Mouse (Mus musculus) embryonic fibroblast, embryonic 13.5 days (primary cell): ENCODE data around the gene Rbbp8nl. TPM values are rescaled to one million over a fixed set of nuclear protein-coding genes. Genes with fewer than 3 reads are reported as not detected.

ENCODE experiments used
- H3K27ac ChIP-seq: 2 replicates; pipeline ENCODE4 v1.5.1; 2012; ENCODE audit warnings: low read length, control low read depth, inconsistent platforms; ENCODE audit not compliant: insufficient read depth
- H3K4me1 ChIP-seq: 2 replicates; pipeline ENCODE4 v1.6.1; 2011; ENCODE audit warnings: low read length; ENCODE audit not compliant: control insufficient read depth, insufficient read depth
- H3K4me3 ChIP-seq: 2 replicates; pipeline ENCODE4 v1.5.1; 2011; ENCODE audit warnings: mild to moderate bottlenecking, control low read depth, low read length; ENCODE audit not compliant: insufficient read depth
- CTCF ChIP-seq: IDR thresholded peaks from 2 replicates; pipeline ENCODE4 v1.5.1; 2011; ENCODE audit warnings: mild to moderate bottlenecking, control low read depth, low read length, moderate library complexity, borderline replicate concordance; ENCODE audit not compliant: insufficient read depth
- POLR2A ChIP-seq: IDR thresholded peaks from 2 replicates; pipeline ENCODE4 v1.6.1; 2011; ENCODE audit warnings: low read depth, mild to moderate bottlenecking, control low read depth, low read length, moderate library complexity
- polyA plus RNA-seq: library from polyadenylated mRNA; stranded (reverse); fragments of >200 nt; gene quantifications from 2 replicates; pipeline ENCODE4 v1.2.4, GENCODE M21; 2011; ENCODE audit warnings: low read depth; ENCODE audit not compliant: missing spikeins, insufficient read length

The Rbbp8nl gene
- polyA plus RNA-seq, 1 experiment: not detected

- no peak overlapping the region for H3K4me3 ChIP-seq
- no peak overlapping the region for H3K27ac ChIP-seq
- H3K4me1 ChIP-seq: no peaks in the 10 kb centered on the region
- TF ChIP-seq POLR2A (no peak), CTCF (no peak)
Measured at GRCm38 (mm10) chr2:180292026-180292425, 2.3 kb upstream of the Rbbp8nl start.

- no peak overlapping the region for H3K27ac ChIP-seq
Measured at GRCm38 (mm10) chr2:180291566-180291965, 1.9 kb upstream of the Rbbp8nl start.

GRCm38 (mm10) chr2:180290503-180290902, 824 bp upstream of the Rbbp8nl start:
- TF ChIP-seq CTCF (no peak), POLR2A (no peak)
- no peak overlapping the region for H3K4me3 ChIP-seq
- H3K27ac ChIP-seq: no peak overlapping the region
- H3K4me1 ChIP-seq: no peaks in the 10 kb centered on the region

More at GRCm38 (mm10) chr2:180291566-180291965, 1.9 kb upstream of the Rbbp8nl start:
- TF ChIP-seq POLR2A (no peak), CTCF (no peak)
- no peaks in the 10 kb centered on the region for H3K4me1 ChIP-seq
- H3K4me3 ChIP-seq: no peak overlapping the region

GRCm38 (mm10) chr2:180288966-180289365, 713 bp downstream of the Rbbp8nl start:
- TF ChIP-seq POLR2A (no peak), CTCF (no peak)
- Histone ChIP-seq H3K4me3 (no peak overlapping the region), H3K4me1 (no peaks in the 10 kb centered on the region), H3K27ac (no peak overlapping the region)

GRCm38 (mm10) chr2:180279321-180279720, 10.4 kb downstream of the Rbbp8nl start:
- H3K27ac ChIP-seq: no peak overlapping the region
- no peaks in the 10 kb centered on the region for H3K4me1 ChIP-seq
- TF ChIP-seq POLR2A: no peak
- no peak overlapping the region for H3K4me3 ChIP-seq

GRCm38 (mm10) chr2:180277773-180278320, 11.8 kb downstream of the Rbbp8nl start:
- TF ChIP-seq CTCF: no peak
- TF ChIP-seq POLR2A: no peak
- Histone ChIP-seq H3K4me3 (no peak overlapping the region), H3K27ac (no peak overlapping the region), H3K4me1 (no peaks in the 10 kb centered on the region)

GRCm38 (mm10) chr2:180276851-180277259, 12.8 kb downstream of the Rbbp8nl start:
- TF ChIP-seq CTCF: no peak
- TF ChIP-seq POLR2A: no peak
- no peak overlapping the region for H3K27ac ChIP-seq

GRCm38 (mm10) chr2:180276385-180276784, 13.3 kb downstream of the Rbbp8nl start:
- TF ChIP-seq CTCF (no peak), POLR2A (no peak)
- no peak overlapping the region for H3K27ac ChIP-seq
- no peaks in the 10 kb centered on the region for H3K4me1 ChIP-seq
- H3K4me3 ChIP-seq: no peak overlapping the region

More at GRCm38 (mm10) chr2:180276851-180277259, 12.8 kb downstream of the Rbbp8nl start:
- Histone ChIP-seq H3K4me1 (no peaks in the 10 kb centered on the region), H3K4me3 (no peak overlapping the region)

- no peak overlapping the region for H3K27ac ChIP-seq
- TF ChIP-seq POLR2A (no peak), CTCF (peak; percentile 66)
- no peaks in the 10 kb centered on the region for H3K4me1 ChIP-seq
- H3K4me3 ChIP-seq: no peak overlapping the region
Measured at GRCm38 (mm10) chr2:180275836-180276235, 13.8 kb downstream of the Rbbp8nl start.

- TF ChIP-seq CTCF: no peak
- no peak for TF ChIP-seq POLR2A
- Histone ChIP-seq H3K27ac (no peak overlapping the region), H3K4me1 (no peaks in the 10 kb centered on the region), H3K4me3 (no peak overlapping the region)
Measured at GRCm38 (mm10) chr2:180274523-180274922, 15.2 kb downstream of the Rbbp8nl start.
